Mouse (Mus musculus) heart, embryonic 10.5 days (tissue): Measurements from ENCODE around the gene Cdk5rap2. TPM values are rescaled to one million over a fixed set of nuclear protein-coding genes. Genes with fewer than 3 reads are reported as not detected.

Source experiments
- DNase-seq: peaks from one replicate; pipeline ENCODE4 v3.0.0-alpha.2; 2017; ENCODE audit warnings: low spot score
- H3K27ac ChIP-seq: fragments of 300-500 bp; sonication (generic); 2 replicates; pipeline ENCODE4 v1.5.1; 2016; ENCODE audit warnings: mild to moderate bottlenecking
- H3K27me3 ChIP-seq: fragments of 300-500 bp; sonication (generic); 2 replicates; pipeline ENCODE4 v1.6.1; 2016; ENCODE audit warnings: mild to moderate bottlenecking; ENCODE audit not compliant: poor library complexity, insufficient read depth, severe bottlenecking
- H3K36me3 ChIP-seq: fragments of 300-500 bp; sonication (generic); 2 replicates; pipeline ENCODE4 v1.6.1; 2016; ENCODE audit warnings: mild to moderate bottlenecking, moderate library complexity
- H3K4me1 ChIP-seq: fragments of 300-500 bp; sonication (generic); 2 replicates; pipeline ENCODE4 v1.6.1; 2016; ENCODE audit warnings: mild to moderate bottlenecking
- H3K4me3 ChIP-seq: fragments of 300-500 bp; sonication (generic); 2 replicates; pipeline ENCODE4 v1.5.1; 2016; ENCODE audit warnings: mild to moderate bottlenecking, moderate library complexity
- H3K9me3 ChIP-seq: fragments of 300-500 bp; sonication (generic); 2 replicates; pipeline ENCODE4 v1.6.1; 2016; ENCODE audit warnings: mild to moderate bottlenecking, moderate library complexity
- WGBS: fragments of 180-500 bp; shearing (Covaris S2); methylation state at CpG from one replicate; pipeline ENCODE4 v1.1.7; 2016; 5-methylcytosine and 5-hydroxymethylcytosine counted together
- polyA plus RNA-seq: library from polyadenylated mRNA; unstranded; fragments of >200 nt; fragmentation: Nextera tagmentation; extraction: Ambion mirVana; gene quantifications from 2 replicates; pipeline ENCODE4 v1.2.1, GENCODE M21; 2016

Gene Cdk5rap2
- polyA plus RNA-seq: 14.2 and 17.7 TPM in 2 replicates

GRCm38 (mm10) chr4:70409994-70410721 is at the start of gene Cdk5rap2:
Gene Cdk5rap2 (minus strand): TSS chr4:70410443.
- WGBS: under 1% methylated on average over 55 of the region's 55 CpGs
- H3K27me3 ChIP-seq: no peaks in the 10 kb centered on the region
- H3K27ac ChIP-seq: peak within 1 kb of the TSS; percentile 93
- 0 out of 2 replicates have a peak, but pooled peaks cover under 1% of the 10 kb centered on the region for H3K36me3 ChIP-seq
- DNase-seq: peak; percentile 98
- peaks cover 8% of the 10 kb centered on the region for H3K4me1 ChIP-seq
- H3K4me3 ChIP-seq: peak within 1 kb of the TSS; percentile 90
- H3K9me3 ChIP-seq: no peaks in the 10 kb centered on the region

GRCm38 (mm10) chr4:70452161-70452560 is 41.9 kb upstream of the Cdk5rap2 start:
- H3K36me3 ChIP-seq: no peaks in the 10 kb centered on the region
- no peak for DNase-seq
- 84% methylated on average over 3 of the region's 3 CpGs for WGBS
- H3K4me3 ChIP-seq: no peak overlapping the region
- H3K27ac ChIP-seq: no peak overlapping the region
- no peaks in the 10 kb centered on the region for H3K4me1 ChIP-seq
- H3K9me3 ChIP-seq: no peaks in the 10 kb centered on the region
- H3K27me3 ChIP-seq: no peaks in the 10 kb centered on the region

GRCm38 (mm10) chr4:70451750-70452149 is 41.5 kb upstream of the Cdk5rap2 start:
- no peaks in the 10 kb centered on the region for H3K4me1 ChIP-seq
- DNase-seq: no peak

GRCm38 (mm10) chr4:70449668-70450067 is 39.4 kb upstream of the Cdk5rap2 start:
- no peak overlapping the region for H3K4me3 ChIP-seq
- no peaks in the 10 kb centered on the region for H3K9me3 ChIP-seq
- H3K36me3 ChIP-seq: no peaks in the 10 kb centered on the region
- WGBS: 69% methylated on average over 1 of the region's 1 CpGs
- no peaks in the 10 kb centered on the region for H3K27me3 ChIP-seq
- DNase-seq: no peak
- no peaks in the 10 kb centered on the region for H3K4me1 ChIP-seq
- H3K27ac ChIP-seq: no peak overlapping the region

More at GRCm38 (mm10) chr4:70451750-70452149, 41.5 kb upstream of the Cdk5rap2 start:
- no peaks in the 10 kb centered on the region for H3K27me3 ChIP-seq
- WGBS: under 1% methylated on average over 2 of the region's 2 CpGs
- H3K36me3 ChIP-seq: no peaks in the 10 kb centered on the region
- no peaks in the 10 kb centered on the region for H3K9me3 ChIP-seq
- H3K27ac ChIP-seq: no peak overlapping the region
- H3K4me3 ChIP-seq: no peak overlapping the region

GRCm38 (mm10) chr4:70446774-70447173 is 36.5 kb upstream of the Cdk5rap2 start:
- no peak overlapping the region for H3K27ac ChIP-seq
- no peak overlapping the region for H3K4me3 ChIP-seq
- no peaks in the 10 kb centered on the region for H3K27me3 ChIP-seq
- 93% methylated on average over 3 of the region's 3 CpGs for WGBS
- H3K36me3 ChIP-seq: no peaks in the 10 kb centered on the region
- no peak for DNase-seq
- no peaks in the 10 kb centered on the region for H3K9me3 ChIP-seq
- H3K4me1 ChIP-seq: no peaks in the 10 kb centered on the region

GRCm38 (mm10) chr4:70420202-70420601 is 10.0 kb upstream of the Cdk5rap2 start:
- Histone ChIP-seq H3K4me3 (no peak overlapping the region), H3K4me1 (no peaks in the 10 kb centered on the region), H3K27ac (no peak overlapping the region), H3K36me3 (no peaks in the 10 kb centered on the region), H3K27me3 (no peaks in the 10 kb centered on the region), H3K9me3 (no peaks in the 10 kb centered on the region)
- WGBS: 66% methylated on average over 2 of the region's 2 CpGs
- DNase-seq: no peak

GRCm38 (mm10) chr4:70412126-70412525 is 1.9 kb upstream of the Cdk5rap2 start:
- Histone ChIP-seq H3K4me3 (no peak overlapping the region), H3K36me3 (no peaks in the 10 kb centered on the region), H3K4me1 (peaks cover 8% of the 10 kb centered on the region), H3K9me3 (no peaks in the 10 kb centered on the region), H3K27ac (no peak overlapping the region), H3K27me3 (no peaks in the 10 kb centered on the region)
- 68% methylated on average over 2 of the region's 2 CpGs for WGBS
- DNase-seq: no peak

- Histone ChIP-seq H3K27ac (peak overlapping the region; percentile 93), H3K4me3 (peak overlapping the region; percentile 90), H3K4me1 (peaks cover 8% of the 10 kb centered on the region), H3K9me3 (no peaks in the 10 kb centered on the region), H3K36me3 (0 out of 2 replicates have a peak, but pooled peaks cover 2% of the 10 kb centered on the region), H3K27me3 (no peaks in the 10 kb centered on the region)
- 23% methylated on average over 9 of the region's 9 CpGs for WGBS
- no peak for DNase-seq
Observed at GRCm38 (mm10) chr4:70409456-70409855, 787 bp downstream of the Cdk5rap2 start.

- Histone ChIP-seq H3K4me1 (no peaks in the 10 kb centered on the region), H3K27me3 (no peaks in the 10 kb centered on the region), H3K4me3 (no peak overlapping the region), H3K36me3 (peaks cover 46% of the 10 kb centered on the region), H3K9me3 (no peaks in the 10 kb centered on the region), H3K27ac (no peak overlapping the region)
- 76% methylated on average over 9 of the region's 9 CpGs for WGBS
- no peak for DNase-seq
Observed at GRCm38 (mm10) chr4:70402109-70402819, 8.0 kb downstream of the Cdk5rap2 start.

GRCm38 (mm10) chr4:70399476-70399875 is 10.8 kb downstream of the Cdk5rap2 start:
- 82% methylated on average over 5 of the region's 5 CpGs for WGBS
- H3K27me3 ChIP-seq: no peaks in the 10 kb centered on the region
- peaks cover 44% of the 10 kb centered on the region for H3K36me3 ChIP-seq
- no peak for DNase-seq
- H3K9me3 ChIP-seq: no peaks in the 10 kb centered on the region
- no peak overlapping the region for H3K27ac ChIP-seq
- no peak overlapping the region for H3K4me3 ChIP-seq
- no peaks in the 10 kb centered on the region for H3K4me1 ChIP-seq

GRCm38 (mm10) chr4:70399074-70399473 is 11.2 kb downstream of the Cdk5rap2 start:
- WGBS: 92% methylated on average over 2 of the region's 2 CpGs
- Histone ChIP-seq H3K27ac (no peak overlapping the region), H3K4me3 (no peak overlapping the region), H3K9me3 (no peaks in the 10 kb centered on the region), H3K27me3 (no peaks in the 10 kb centered on the region), H3K36me3 (peaks cover 44% of the 10 kb centered on the region), H3K4me1 (no peaks in the 10 kb centered on the region)
- no peak for DNase-seq

GRCm38 (mm10) chr4:70398088-70398487 is 12.2 kb downstream of the Cdk5rap2 start:
- H3K9me3 ChIP-seq: no peaks in the 10 kb centered on the region
- H3K27me3 ChIP-seq: no peaks in the 10 kb centered on the region
- no peak for DNase-seq
- peaks cover 43% of the 10 kb centered on the region for H3K36me3 ChIP-seq
- no peak overlapping the region for H3K27ac ChIP-seq
- WGBS: 69% methylated on average over 4 of the region's 4 CpGs
- H3K4me1 ChIP-seq: no peaks in the 10 kb centered on the region
- H3K4me3 ChIP-seq: no peak overlapping the region

- H3K36me3 ChIP-seq: peaks cover 39% of the 10 kb centered on the region
- 86% methylated on average over 5 of the region's 5 CpGs for WGBS
- no peak overlapping the region for H3K4me3 ChIP-seq
- DNase-seq: no peak
- no peaks in the 10 kb centered on the region for H3K4me1 ChIP-seq
- H3K9me3 ChIP-seq: no peaks in the 10 kb centered on the region
- no peak overlapping the region for H3K27ac ChIP-seq
- no peaks in the 10 kb centered on the region for H3K27me3 ChIP-seq
Observed at GRCm38 (mm10) chr4:70396701-70397100, 13.5 kb downstream of the Cdk5rap2 start.
